ENCODE assay signal across 14 mouse cellular contexts in genomic region chr9:98863463-98863862, GRCm38 (mm10). TPM values are rescaled to one million over a fixed set of nuclear protein-coding genes. Genes with fewer than 3 reads are reported as not detected.
DNase-seq lines count a peak whose midpoint lies in the region; ATAC-seq and TF ChIP-seq lines count a peak whose summit lies in the region.
"Had no signal": no experiment of that assay in that cellular context is flagged by ENCODE, and none has a peak within 500 bp of the region (broad histone marks: within the 10 kb centered on the region; RNA-seq: fewer than 3 reads in every experiment).

No protein-coding gene starts in this region.

- H3K36me3 ChIP-seq in kidney, adult 2 months (ENCODE audit: control insufficient read depth, insufficient read depth, low read length): no peaks in the 10 kb centered on the region
- H3K36me3 ChIP-seq in midbrain, postnatal 0 days (ENCODE audit: insufficient read depth, low read length): no peaks in the 10 kb centered on the region
- H3K36me3 ChIP-seq in midbrain, embryonic 14.5 days (ENCODE audit: control insufficient read depth, insufficient read depth, low read length): no peaks in the 10 kb centered on the region
- H3K36me3 ChIP-seq: heart, embryonic 13.5 days; limb, embryonic 13.5 days; midbrain, embryonic 12.5 days had no signal

- 74% methylated on average over 3 of the region's 3 CpGs for WGBS in kidney, adult 2 months
- 79% methylated on average over 3 of the region's 3 CpGs for WGBS in midbrain, postnatal 0 days
- WGBS in midbrain, embryonic 14.5 days: 66% methylated on average over 3 of the region's 3 CpGs

- no peaks in the 10 kb centered on the region for H3K27me3 ChIP-seq in kidney, adult 2 months (replicated peaks; ENCODE audit: control insufficient read depth, insufficient read depth, low read length)
- no peaks in the 10 kb centered on the region for H3K27me3 ChIP-seq in midbrain, postnatal 0 days (ENCODE audit: insufficient read depth, low read length)
- no peaks in the 10 kb centered on the region for H3K27me3 ChIP-seq in midbrain, embryonic 14.5 days (ENCODE audit: control insufficient read depth, insufficient read depth, low read length)

- TF ChIP-seq POLR2A in kidney, adult 2 months (IDR thresholded peaks at IDR 0.05; ENCODE audit: low read depth, low read length): no peak

- no peaks in the 10 kb centered on the region for H3K4me1 ChIP-seq in kidney, adult 2 months (ENCODE audit: control insufficient read depth, insufficient read depth, low read length)
- no peaks in the 10 kb centered on the region for H3K4me1 ChIP-seq in midbrain, postnatal 0 days (ENCODE audit: insufficient read depth, low read length)
- H3K4me1 ChIP-seq in midbrain, embryonic 14.5 days (ENCODE audit: control insufficient read depth, insufficient read depth, low read length): no peaks in the 10 kb centered on the region
- H3K4me1 ChIP-seq: heart, embryonic 13.5 days; limb, embryonic 13.5 days; midbrain, embryonic 12.5 days had no signal

- DNase-seq in kidney, adult 2 months: no peak
- no peak for DNase-seq in kidney, adult 11 months
- no peak for DNase-seq in midbrain, postnatal 0 days (ENCODE audit: low spot score)
- no peak for DNase-seq in midbrain, embryonic 14.5 days
- peak; percentile 83 for DNase-seq in R1 (ENCODE audit: low read depth, low spot score)
- DNase-seq in ovary, adult 18-20 months (ENCODE audit: low spot score): no peak
- DNase-seq: cerebellum, adult 11-12 months; thymus, adult 18-20 months had no signal

- H3K4me3 ChIP-seq in kidney, adult 2 months (ENCODE audit: insufficient read depth, low read depth, low read length): no peak overlapping the region
- H3K4me3 ChIP-seq in midbrain, postnatal 0 days (ENCODE audit: low read depth, low read length): no peak overlapping the region
- H3K4me3 ChIP-seq in midbrain, embryonic 14.5 days (replicated peaks; ENCODE audit: low read depth, low read length): no peak overlapping the region
- H3K4me3 ChIP-seq: erythroblast, embryonic 14.5 days; heart, embryonic 13.5 days; limb, embryonic 13.5 days; midbrain, embryonic 12.5 days had no signal

- H3K4me2 ChIP-seq in midbrain, postnatal 0 days (ENCODE audit: low read depth, low read length, poor library complexity, severe bottlenecking): no peak overlapping the region
- no peak overlapping the region for H3K4me2 ChIP-seq in midbrain, embryonic 14.5 days (ENCODE audit: low read length)
- H3K4me2 ChIP-seq: heart, embryonic 13.5 days; limb, embryonic 13.5 days; midbrain, embryonic 12.5 days had no signal

- H3K9ac ChIP-seq in midbrain, postnatal 0 days (replicated peaks; ENCODE audit: low read length, poor library complexity, severe bottlenecking): no peak overlapping the region
- no peak overlapping the region for H3K9ac ChIP-seq in midbrain, embryonic 14.5 days (replicated peaks; ENCODE audit: low read length)
- H3K9ac ChIP-seq: heart, embryonic 13.5 days; limb, embryonic 13.5 days; midbrain, embryonic 12.5 days had no signal

- no peak overlapping the region for H3K27ac ChIP-seq in kidney, adult 2 months (ENCODE audit: insufficient read depth, low read depth, low read length)
- no peak overlapping the region for H3K27ac ChIP-seq in midbrain, postnatal 0 days (ENCODE audit: low read depth, low read length)
- no peak overlapping the region for H3K27ac ChIP-seq in midbrain, embryonic 14.5 days (replicated peaks; ENCODE audit: low read depth, low read length)
- H3K27ac ChIP-seq: heart, embryonic 13.5 days; limb, embryonic 13.5 days; midbrain, embryonic 12.5 days had no signal

- TF ChIP-seq CTCF in kidney, adult 2 months (conservative IDR thresholded peaks at IDR 0.05; ENCODE audit: insufficient read depth, insufficient read length, low read depth, low read length): peak; percentile 44
- peak; percentile 30; the same call in 1 of the 2 replicates for TF ChIP-seq CTCF in midbrain, postnatal 0 days (IDR thresholded peaks at IDR 0.05)

- no peak for ATAC-seq in midbrain, postnatal 0 days (ENCODE audit: low FRiP score)
- ATAC-seq in midbrain, embryonic 14.5 days (ENCODE audit: low FRiP score, low TSS enrichment): no peak
- no peak for ATAC-seq in activated CD4-positive, CD25-positive, alpha-beta regulatory T cell, adult 4 months

- H3K9me3 ChIP-seq in midbrain, postnatal 0 days (ENCODE audit: low read length): no peaks in the 10 kb centered on the region
- no peaks in the 10 kb centered on the region for H3K9me3 ChIP-seq in midbrain, embryonic 14.5 days (ENCODE audit: control insufficient read depth, low read length)
- H3K9me3 ChIP-seq: heart, embryonic 13.5 days; midbrain, embryonic 12.5 days had no signal

RNA-seq across cellular contexts. Expression of gene Prr23a3, which starts 1.1 kb away (rescaled TPM):
- not detected in 2 replicates for polyA plus RNA-seq in kidney, adult 2 months (2012; rRNA removed)
- total RNA-seq in midbrain, postnatal 0 days (2014; rRNA removed): not detected in 2 replicates
- not detected in 2 replicates for polyA plus RNA-seq in midbrain, postnatal 0 days (2015; fragmentation: Nextera tagmentation; extraction: Ambion mirVana)
- not detected in 2 replicates for polyA plus RNA-seq in midbrain, embryonic 14.5 days (2014; fragmentation: Nextera tagmentation; extraction: Ambion mirVana)
- not detected for polyA plus RNA-seq in activated CD4-positive, CD25-positive, alpha-beta regulatory T cell, adult 4 months (2017; shearing (Covaris generic))
- total RNA-seq: neutrophil, adult 5-6 weeks had no signal
- polyA plus RNA-seq: erythroblast, embryonic 14.5 days; heart, embryonic 13.5 days; midbrain, embryonic 12.5 days had no signal

RNA-seq across cellular contexts. Expression of gene Prr23a2, which starts 7.2 kb away (rescaled TPM):
- not detected in 2 replicates for polyA plus RNA-seq in kidney, adult 2 months (2012; rRNA removed)
- not detected in 2 replicates for total RNA-seq in midbrain, postnatal 0 days (2014; rRNA removed)
- polyA plus RNA-seq in midbrain, postnatal 0 days (2015; fragmentation: Nextera tagmentation; extraction: Ambion mirVana): not detected in 2 replicates
- polyA plus RNA-seq in midbrain, embryonic 14.5 days (2014; fragmentation: Nextera tagmentation; extraction: Ambion mirVana): not detected in 2 replicates
- polyA plus RNA-seq in activated CD4-positive, CD25-positive, alpha-beta regulatory T cell, adult 4 months (2017; shearing (Covaris generic)): not detected
- total RNA-seq: neutrophil, adult 5-6 weeks had no signal
- polyA plus RNA-seq: erythroblast, embryonic 14.5 days; heart, embryonic 13.5 days; limb, embryonic 13.5 days; midbrain, embryonic 12.5 days had no signal

RNA-seq across cellular contexts. Expression of gene Prr23a1, which starts 21.2 kb away (rescaled TPM):
- not detected in 2 replicates for polyA plus RNA-seq in kidney, adult 2 months (2012; rRNA removed)
- total RNA-seq in midbrain, postnatal 0 days (2014; rRNA removed): not detected in 2 replicates
- polyA plus RNA-seq in midbrain, postnatal 0 days (2015; fragmentation: Nextera tagmentation; extraction: Ambion mirVana): not detected in 2 replicates
- 0.26 TPM in 1 of 2 replicates, not detected in the other for polyA plus RNA-seq in midbrain, embryonic 14.5 days (2014; fragmentation: Nextera tagmentation; extraction: Ambion mirVana)
- not detected for polyA plus RNA-seq in activated CD4-positive, CD25-positive, alpha-beta regulatory T cell, adult 4 months (2017; shearing (Covaris generic))
- total RNA-seq: neutrophil, adult 5-6 weeks had no signal
- polyA plus RNA-seq: erythroblast, embryonic 14.5 days; heart, embryonic 13.5 days; limb, embryonic 13.5 days; midbrain, embryonic 12.5 days had no signal

RNA-seq across cellular contexts. Expression of gene 7420426K07Rik, which starts 39.5 kb away (rescaled TPM):
- not detected in 2 replicates for polyA plus RNA-seq in kidney, adult 2 months (2012; rRNA removed)
- not detected in 2 replicates for total RNA-seq in midbrain, postnatal 0 days (2014; rRNA removed)
- not detected in 2 replicates for polyA plus RNA-seq in midbrain, postnatal 0 days (2015; fragmentation: Nextera tagmentation; extraction: Ambion mirVana)
- polyA plus RNA-seq in midbrain, embryonic 14.5 days (2014; fragmentation: Nextera tagmentation; extraction: Ambion mirVana): not detected in 2 replicates
- not detected for polyA plus RNA-seq in activated CD4-positive, CD25-positive, alpha-beta regulatory T cell, adult 4 months (2017; shearing (Covaris generic))
- total RNA-seq: neutrophil, adult 5-6 weeks had no signal
- polyA plus RNA-seq: erythroblast, embryonic 14.5 days; heart, embryonic 13.5 days; limb, embryonic 13.5 days; midbrain, embryonic 12.5 days had no signal
